Mouse (Mus musculus): ENCODE data around the gene Terb1.

Gene Terb1

DNA sequence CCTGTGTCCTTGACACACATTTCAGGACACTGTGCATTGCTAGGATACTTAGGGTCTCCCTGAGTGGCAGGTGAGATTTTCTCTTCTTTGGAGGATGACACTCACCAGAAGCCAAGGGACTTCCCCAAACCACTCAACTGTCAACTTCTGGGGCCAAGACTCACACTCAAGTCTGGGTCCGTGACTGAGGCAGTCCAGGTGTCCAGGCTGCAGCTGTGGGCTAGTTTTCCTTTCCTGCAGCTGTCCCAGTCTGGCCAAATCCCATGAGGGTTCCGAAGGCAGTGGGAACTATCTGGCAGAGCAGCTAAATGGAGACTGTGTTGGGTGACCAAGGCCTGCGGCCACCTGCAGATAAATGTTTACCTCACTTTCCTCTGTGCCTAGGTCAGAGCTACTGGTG is 97.7 kb downstream of the Terb1 start:
- no peak for DNase-seq (ENCODE audit: inconsistent ontology term)

DNA sequence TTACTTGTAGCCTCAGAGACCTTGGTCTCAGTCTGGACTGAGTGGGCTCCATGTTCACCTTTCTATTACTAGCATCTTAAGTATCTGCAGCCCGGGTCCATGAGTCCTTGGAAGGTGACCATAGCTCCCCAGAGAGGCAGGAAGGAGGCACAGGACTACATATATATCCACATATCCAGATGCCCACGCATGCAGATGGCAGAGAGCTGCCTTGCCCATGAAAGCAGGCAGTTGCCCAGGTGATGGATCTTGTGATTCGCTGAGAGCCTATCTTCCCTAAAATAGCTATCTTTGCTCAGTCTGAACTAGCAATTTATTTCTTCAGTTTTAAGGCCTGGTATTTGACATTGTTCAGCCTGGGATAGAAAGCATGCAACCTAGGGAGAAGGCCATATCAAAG is 98.2 kb downstream of the Terb1 start:
- DNase-seq (ENCODE audit: inconsistent ontology term): no peak

DNA sequence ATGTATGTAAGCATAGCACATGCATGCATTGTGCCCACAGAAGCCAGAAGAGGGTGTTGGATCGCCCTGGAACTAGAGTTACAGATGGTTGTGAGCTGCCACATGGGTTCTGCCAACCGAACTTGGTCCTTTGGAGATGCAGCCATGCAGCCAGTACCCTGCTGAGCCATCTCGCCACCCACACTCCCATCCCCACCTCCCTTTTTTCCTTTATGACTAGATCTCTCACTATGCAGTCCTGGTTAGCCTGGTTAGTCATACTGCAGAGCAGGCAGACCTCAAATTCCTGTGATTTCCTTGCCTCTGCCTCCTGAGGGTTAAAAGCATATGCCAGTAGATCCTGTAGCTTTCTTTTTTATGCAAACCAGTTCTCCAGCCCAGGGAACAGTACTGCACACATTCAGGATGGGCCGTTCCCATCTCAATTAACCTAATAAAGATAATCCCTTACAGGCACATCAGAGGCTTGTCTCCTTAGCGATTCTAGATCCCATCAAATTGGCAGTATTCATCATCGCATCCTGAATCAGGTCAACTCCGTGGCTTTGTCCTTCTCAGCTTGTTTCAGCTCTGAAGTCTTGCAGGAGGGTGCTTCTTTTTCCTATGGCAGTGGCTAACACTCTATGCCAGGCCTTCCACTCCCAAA is 99.0 kb downstream of the Terb1 start:
- DNase-seq (ENCODE audit: inconsistent ontology term): peak; percentile 90

DNA sequence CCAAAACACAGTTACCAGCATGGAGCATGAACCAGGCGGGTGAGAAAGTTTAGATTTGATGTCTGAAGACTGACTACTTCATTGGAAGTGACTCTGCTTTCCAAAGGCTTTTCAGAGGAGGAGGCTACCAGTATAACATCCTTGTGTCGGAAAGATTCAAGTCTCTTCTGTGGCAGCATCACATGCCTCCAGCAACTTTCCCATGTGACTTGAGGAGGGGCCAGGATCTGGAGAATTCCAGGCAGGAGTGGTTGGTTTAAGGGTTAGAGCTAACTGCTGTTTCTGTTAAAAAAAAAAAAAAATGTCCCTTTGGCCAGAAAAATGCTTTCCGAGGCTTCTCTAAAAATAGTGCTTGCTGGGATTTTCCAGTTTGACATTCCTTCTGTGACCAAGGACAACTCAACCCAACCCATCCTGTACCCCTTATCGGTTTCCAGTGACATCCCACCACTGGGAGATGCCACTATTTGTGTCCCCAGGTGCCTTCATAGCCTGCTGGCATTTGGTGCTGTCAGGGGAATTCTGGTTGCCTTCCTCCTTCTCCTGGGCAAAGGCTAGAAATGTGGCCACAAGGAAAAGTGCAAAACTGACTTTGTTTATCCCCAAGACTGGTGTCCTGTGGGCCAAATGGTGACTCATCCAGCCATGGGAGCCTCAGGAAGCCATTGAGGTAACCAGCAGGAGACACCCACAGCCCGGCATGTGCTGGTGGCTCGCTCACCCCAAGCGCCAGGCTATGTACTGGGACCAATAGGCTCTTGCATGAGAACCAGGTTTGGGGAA is 101.2 kb downstream of the Terb1 start:
- peak; percentile 61 for DNase-seq (ENCODE audit: inconsistent ontology term)

DNA sequence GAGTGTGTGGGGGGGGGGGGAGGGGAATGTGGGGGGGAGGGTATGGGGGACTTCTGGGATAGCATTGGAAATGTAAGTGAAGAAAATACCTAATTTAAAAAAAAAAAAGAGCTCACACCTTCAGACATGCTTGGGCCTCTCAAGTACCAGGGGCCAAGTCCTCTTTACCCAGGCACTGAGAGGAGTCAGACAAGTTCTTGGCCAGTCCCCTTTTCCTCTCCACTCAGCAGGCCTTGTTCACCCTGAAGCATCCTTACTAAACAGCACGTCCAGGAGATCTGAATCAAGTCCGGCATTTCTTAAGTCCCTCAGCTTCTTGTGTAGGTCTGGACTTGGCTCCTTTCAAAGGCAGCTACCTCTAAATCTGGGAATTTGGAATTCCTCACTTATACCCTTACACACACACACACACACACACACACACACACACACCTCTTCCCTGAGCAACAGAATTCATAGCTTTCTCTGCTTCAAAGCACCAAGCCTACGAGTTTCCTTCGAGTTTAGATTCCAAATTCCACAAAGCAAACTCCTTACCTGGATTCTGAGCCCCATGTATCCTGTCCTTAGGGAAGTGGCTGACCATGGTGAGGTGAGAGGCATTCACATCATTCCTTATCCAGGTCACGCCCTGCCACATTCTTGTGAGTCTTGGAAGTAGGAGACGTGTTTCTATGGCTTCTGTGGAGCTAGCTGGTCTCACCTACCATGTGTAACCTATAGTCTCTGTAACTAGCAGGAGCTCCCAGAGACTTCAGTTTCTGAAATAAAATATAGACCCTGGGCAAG is 103.2 kb downstream of the Terb1 start:
- no peak for DNase-seq (ENCODE audit: inconsistent ontology term)

DNA sequence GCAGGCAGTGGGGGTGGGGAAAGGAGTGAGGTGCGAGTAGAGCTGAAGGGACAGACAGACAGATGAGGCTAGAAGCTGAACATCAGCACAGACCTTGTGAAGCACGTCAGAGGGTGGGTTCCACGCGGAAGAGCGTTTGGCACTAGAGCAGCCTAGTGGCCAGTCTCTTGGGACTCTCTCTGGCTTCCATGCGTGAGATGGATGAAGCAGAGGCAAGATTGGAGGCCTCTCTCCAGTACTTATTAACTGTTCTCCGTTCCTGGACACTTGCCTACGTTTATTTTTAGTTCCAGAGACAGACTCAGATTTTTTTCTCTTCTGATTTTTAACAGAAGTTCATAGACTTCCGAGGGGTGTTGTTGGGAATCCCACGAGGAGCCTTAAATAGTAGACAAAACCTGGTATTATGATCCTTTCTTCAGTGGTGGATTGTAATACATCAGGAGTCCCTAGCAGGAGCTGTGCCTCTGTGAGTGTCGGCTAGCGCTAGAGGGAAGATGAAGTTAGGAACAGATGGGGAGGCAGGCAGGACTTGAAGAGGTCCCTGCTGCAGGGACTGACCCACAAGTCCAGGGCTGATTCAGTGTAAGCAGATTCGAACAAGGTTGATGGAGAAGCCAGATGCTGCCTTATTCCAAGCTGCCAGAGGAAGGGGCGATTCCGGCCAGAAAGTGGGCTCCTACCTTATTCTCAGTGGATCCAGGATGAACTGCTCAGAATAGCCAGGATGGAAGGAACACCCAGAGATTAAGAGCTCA is 104.1 kb downstream of the Terb1 start:
- no peak for DNase-seq (ENCODE audit: inconsistent ontology term)

DNA sequence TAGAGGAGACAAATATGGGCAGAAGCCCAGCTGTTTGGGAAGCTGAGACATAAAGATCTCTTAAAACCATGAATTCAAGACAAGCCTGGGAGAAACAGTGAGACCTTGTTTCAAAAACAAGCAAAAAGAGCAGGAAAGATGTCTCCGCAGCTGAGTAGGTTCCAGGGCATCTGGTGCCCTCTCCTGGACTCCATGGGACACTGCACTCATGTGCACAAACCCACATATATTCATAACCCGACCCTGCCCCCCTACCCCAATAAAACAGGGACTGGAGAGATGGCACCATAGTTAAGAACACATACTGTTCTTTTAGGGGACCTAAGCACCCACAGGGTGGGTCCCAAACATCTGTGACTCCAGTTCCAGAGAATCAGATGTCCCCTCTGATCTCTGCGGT is 106.1 kb downstream of the Terb1 start:
- no peak for DNase-seq (ENCODE audit: inconsistent ontology term)
